Mouse (Mus musculus) right cerebral cortex, adult 2 months (tissue): ENCODE data around the gene Fgfr1op2.

Experiments
- DNase-seq, 2 experiments: peaks; one replicate each; pipeline ENCODE4 v3.0.0; 2021 to 2022; ENCODE audit warnings: low spot score in 2 of 2

Gene Fgfr1op2

DNA sequence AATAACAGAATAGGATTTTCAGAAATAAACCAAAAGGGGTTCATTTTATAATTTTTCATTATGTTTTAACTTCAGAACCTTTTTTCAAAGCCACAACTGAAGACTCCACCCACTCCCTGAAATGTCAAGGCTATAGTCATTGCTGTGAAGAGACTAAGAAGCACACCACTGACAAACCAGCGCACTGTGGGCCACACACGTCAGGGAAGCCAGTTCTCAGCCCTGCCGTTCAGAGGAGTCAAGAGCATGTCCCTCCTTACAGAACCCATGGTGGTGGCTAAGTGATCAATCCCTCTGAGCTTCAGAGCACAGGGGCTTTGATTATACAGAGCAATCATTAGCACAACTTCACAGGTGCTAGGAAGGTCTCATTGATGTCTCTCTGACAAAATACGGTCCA, 25.6 kb downstream of the Fgfr1op2 start:
- DNase-seq, result no peak

DNA sequence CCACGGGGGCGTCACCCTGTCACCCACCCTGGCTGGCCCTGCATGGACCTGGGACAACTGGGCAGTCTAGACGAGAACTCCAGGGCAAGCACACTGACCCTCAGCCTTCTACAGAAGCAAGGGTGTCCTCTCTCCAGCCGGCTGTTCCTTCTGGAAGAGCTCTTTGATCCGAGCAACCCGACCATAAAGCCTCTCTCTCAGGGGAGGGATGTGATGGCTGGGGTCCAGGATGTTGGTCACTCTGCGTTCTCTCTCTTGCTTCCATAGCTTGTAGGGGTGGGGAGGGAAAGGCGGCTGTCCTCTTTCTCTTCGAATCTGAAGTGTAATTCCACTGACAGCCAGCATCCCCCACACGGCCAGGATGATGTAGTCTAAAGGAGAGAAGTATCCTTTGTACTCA, 26.6 kb downstream of the Fgfr1op2 start:
- no peak for DNase-seq

DNA sequence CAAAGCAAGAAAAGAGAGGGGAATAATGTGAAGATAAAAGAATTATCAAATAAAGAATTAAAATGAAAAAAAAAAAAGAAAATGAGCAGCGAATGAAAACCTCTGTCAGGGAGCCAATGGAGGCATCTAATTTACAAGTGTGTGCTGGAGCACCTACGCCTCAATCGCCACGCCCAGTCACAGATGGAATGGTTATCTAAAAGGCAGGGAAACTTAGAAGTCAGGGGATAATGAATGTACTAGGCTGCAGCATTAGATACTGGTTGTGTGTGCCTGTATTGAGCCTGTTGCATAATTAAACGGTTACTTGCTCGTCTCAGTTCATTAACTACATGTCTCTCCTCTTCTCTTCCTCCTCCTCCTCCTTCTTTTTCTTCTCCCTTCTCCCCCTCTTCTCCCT, 34.4 kb downstream of the Fgfr1op2 start:
- no peak for DNase-seq

DNA sequence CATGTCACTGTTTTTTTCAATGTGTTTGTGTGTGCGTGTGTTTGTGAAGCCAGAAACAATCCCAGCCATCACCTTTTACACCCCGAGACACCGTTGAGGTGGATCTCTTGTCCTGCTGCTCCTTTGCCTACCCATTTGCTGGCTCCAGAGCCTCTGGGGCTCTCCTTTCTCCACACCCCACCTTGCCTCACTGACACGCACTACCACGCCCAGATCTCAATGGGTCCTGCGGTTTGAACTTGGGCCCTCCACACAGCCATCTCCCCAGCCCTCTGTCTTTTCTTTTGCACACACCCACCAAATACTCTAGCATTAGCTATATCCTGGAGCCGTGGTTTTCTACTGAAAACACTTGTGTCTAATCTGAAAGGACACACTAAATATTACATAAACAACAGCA, 34.9 kb downstream of the Fgfr1op2 start:
- no peak for DNase-seq

DNA sequence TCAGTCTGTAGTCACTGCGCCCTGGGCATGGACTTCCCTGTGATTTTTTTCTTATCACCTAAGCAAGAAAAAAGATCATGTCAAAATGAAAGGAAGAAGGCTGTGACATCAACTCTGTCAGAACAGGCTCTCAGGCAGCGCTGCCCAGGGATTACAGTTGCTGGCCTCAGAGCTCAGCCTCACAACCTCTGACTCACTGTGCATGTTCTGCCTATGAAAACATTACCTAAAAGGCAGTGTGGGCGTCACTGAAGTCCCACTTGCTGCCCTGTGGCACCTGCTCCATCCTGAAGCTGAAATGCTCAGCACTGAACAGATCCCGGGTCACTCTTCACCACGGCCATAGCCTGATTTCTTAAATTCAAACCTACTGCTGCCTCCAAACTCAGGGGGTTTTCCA, 35.7 kb downstream of the Fgfr1op2 start:
- no peak for DNase-seq

DNA sequence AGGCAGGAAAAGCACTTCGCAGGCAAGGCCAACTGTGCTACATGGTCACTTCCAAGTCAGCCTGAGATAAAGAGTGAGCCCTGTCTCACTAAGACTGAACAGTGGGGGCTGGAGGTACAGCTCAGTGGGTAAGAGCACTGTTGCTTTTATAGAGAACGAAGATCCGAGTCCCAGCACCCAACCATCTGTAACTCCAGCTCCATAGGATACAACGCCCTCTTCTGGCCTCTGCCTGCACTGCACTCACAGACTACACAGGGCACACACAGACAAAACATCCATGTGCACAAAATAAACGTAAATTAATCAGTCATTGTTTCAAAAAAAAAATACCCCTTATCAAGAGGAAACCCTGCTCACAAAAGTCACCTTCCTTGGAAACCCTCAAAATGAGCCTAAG, 36.9 kb downstream of the Fgfr1op2 start:
- no peak for DNase-seq

DNA sequence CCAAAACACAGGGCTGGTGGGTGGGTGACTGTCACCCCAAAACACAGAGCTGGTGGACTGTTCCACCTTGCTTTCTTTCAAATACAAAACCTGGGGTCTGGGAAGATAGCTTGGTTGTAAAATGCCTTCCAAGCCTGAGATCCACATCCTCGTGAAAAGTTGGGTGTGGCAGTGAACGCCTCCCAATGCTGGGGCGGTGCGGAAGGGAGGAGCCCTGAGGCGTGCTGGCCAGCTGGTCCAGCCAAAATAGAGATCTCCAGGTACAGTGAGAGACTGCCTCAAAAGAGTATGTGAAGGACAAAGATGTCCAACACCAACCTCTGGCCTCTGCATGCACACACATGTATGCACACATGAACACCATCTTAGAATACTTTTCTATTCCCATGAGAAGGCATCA, 37.5 kb downstream of the Fgfr1op2 start:
- DNase-seq, result no peak

DNA sequence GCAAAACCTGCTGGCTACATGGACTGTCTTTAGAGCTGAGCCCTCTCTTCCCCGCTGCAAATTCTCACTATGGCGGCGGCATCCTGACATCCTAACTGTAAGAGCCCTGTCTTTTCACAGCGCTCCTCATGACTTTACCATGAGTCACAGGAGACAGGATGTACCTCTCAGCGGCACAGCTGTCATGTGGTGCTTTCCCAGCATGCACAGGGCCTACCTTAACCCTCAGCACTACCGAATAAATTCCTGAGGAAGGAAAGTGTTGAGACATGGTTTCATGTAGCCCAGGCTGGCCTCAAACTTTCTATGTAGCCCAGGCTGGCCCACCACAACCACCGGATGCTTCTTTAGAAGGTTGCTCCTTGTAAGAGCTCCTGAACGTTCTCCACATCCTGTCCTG, 38.9 kb downstream of the Fgfr1op2 start:
- DNase-seq, result no peak

DNA sequence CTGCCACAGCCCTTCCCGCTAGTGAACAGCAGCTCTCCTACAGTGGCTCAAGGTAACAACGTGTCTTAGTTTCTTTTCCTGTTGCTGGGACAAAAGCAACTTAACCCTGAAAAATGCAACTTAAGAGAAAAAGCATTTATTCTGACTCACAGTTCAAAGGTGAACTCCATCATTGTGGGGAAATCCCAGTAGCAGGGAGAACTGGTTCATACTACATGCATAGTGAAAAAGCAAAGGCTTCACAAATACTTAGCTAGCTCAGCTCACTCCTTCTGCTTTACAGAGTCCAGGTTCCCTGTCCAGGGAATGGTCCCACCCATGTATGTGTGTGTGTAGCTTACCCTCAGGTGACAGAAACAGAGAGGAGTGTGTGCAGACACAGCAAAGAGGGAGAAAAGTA, 39.7 kb downstream of the Fgfr1op2 start:
- no peak for DNase-seq

DNA sequence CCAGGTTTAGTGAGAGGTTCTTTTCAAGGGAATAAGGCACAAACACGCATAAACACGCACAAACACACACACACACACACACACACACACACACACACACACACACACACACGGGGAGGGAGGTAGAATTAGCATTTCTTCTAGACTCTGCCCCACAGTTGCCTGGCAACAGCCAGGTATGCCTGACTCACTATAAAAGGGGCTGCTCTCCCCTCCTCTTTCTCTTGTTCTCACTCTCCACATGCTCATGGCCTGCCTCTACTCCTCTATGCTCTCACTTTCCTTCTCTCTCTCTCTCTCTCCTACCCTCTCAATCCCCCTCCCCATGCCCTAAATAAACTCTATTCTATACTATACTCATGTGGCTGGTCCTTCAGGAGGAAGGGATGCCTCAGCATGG, 51.1 kb downstream of the Fgfr1op2 start:
- DNase-seq, result no peak

DNA sequence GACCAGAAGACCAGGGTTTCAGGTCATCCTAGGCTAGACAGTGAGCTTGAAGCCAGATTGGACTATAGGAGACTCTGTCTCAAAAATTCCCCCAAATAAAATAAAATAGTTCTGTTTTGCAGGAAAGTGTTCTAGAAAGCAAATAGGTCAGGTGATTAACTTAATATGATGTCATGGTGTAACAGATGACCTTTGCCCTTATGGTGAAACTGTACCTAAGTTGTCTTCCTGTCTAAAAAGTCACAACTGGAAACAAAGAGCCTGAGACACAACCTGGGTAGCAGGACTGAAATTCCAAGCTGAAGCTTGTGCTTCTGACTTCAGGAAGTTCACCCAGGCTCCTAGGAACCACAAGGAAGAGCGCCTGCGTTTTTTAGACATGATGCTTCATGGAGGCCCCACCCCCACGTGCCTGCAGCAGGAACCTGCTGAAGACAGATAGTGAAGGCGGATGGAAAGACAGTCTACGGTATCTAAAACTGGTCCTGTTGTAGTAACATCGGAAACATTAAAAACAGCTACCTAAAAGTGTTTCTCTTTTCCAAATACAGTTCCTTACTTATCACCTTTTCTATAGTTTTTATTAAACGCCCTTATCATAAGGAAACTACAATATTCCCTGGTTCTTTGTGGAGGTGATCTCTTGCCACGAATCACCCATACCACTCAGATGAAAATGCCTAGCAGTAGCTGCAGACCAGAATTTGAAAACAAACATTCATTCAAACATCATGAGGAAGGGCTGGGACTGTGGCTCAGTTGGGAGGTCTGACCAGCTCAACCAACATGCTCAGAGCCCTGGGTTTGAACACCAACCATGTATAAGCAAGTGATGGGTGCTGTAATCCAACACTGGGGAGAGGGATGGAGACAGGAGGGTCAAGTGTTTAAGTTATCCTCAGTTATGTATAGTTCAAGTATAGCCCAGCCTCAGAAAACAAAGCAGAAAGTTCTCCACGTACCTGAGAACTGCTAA, 53.1 kb downstream of the Fgfr1op2 start:
- DNase-seq, result no peak

DNA sequence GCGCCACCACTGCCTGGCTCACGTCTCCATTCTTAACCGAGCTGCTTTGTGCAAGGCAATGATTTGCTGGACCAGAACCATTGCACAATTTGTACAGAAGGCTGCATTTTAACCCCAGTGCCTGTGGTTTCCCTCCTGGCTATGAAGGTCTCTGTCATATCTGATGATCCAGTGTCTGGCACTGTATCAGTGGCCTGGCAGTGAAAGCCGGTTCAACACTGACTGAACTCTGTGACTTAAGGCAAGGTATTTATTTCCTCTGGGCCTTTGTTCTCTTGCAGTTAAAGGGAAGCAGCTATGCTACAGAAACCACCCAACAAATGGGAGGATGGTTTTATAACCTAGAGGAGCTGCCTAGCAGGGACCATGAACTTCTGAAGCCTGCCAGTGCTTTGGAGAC, 54.0 kb downstream of the Fgfr1op2 start:
- DNase-seq, result no peak

DNA sequence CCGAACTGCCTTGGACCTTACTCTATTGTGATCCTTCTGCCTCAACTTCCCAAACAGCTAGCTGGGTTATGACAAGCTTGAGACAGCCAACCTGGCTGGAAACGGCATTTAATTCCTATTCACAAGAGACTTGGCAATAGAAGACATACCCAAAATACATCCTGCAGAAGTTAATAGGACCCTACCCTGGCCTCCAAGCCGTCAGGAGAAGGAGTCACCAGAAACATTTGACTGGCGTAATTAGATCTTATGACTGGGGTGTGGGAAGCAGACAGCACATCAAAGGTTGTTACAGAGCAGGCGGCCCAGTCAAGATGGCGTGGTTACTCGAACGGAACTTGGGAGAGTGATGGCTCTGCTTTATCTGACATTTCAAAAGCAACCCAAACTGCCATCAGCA, 54.8 kb downstream of the Fgfr1op2 start:
- no peak for DNase-seq

DNA sequence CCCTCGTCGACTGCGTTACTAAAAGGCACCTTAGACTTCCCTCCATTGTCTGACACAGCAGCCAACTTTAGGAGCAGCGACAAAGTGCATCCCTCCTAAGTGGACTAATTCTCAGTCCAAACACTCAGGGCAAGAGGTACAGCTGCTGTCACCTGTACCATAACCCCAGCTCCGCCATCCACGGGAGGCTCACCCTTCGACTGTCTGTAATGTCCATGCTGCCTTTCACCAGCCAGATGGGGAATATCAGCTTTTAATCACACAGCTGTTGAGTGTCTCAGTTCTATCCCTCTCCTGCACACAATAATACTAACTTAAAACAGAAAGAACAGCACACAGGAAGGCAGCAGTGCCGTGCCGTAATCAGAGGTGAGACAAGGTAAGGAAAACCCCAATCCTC, 55.4 kb downstream of the Fgfr1op2 start:
- DNase-seq, result no peak

DNA sequence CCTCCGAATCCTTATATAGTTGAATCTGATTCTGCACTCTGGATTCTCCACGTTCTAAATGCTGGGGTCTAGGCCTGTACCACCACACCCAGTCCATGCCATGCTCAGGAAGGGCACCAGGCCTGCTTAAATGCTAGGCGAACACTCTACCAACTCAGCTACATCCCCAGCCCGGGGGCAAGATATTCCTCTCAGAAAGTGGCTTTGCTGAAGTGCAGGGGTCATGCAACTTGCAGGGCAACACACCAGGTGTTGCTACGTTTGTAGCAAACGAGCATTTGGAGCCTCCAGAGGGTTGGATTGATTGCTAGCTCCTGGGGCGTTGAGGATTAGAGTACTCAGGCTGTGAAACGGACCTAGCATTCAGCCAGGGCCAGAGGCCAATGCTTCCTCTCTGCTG, 56.1 kb downstream of the Fgfr1op2 start:
- no peak for DNase-seq

DNA sequence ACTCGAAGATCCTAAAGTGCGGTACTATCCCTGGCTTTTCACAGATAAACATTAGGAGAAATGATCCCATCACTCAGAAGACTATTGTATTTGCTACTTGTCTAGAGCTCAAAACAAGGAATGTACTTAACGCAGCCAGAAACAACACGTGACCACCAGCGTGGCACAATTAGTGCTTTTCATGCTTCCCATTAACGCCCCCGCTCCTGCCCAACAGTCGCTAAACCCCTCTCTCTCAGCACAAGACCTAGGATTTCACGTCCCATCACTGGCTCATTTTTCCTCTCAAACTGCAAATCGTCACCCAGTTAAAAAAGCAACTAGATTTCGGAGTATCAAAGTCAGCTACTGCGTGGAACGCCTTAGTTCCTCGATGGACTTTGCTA, 56.6 kb downstream of the Fgfr1op2 start:
- peak; percentile 25 to 45 for DNase-seq

DNA sequence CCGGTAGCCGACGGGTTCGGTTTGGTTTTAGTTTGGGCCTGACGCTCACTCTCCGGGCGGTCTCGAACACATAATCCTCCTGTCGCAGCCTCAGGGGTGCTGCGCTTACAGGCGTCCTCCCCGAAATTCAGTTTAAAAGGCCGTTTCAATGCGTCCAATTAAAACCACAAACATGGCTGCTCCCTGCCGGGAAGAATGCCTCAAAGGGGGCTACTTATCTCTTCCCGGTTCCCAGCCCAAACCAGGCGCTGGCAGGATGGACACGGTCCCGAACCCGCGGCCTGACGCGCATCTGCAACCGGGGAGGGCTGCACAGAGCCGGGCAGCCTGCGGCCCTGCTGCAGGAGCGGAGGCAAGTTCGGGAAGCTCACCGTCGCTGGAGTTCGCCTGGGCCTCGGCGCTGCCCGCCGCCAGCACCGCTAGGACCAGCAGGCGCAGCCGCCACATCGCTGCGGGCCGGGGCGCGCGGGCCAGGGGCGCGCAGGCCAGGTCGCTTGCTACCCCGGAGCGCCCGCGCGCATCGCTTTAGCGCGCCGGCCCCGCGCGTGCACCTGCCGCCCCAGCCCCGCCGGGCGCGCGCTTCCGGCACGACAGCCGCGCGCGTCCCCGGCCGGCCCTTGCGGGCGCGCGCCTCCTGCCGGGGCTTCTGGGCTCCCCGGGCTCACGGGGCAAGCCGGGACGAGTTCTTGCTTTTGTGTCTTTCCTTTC, 57.2 kb downstream of the Fgfr1op2 start:
- DNase-seq, result peak; percentile 34 to 70

DNA sequence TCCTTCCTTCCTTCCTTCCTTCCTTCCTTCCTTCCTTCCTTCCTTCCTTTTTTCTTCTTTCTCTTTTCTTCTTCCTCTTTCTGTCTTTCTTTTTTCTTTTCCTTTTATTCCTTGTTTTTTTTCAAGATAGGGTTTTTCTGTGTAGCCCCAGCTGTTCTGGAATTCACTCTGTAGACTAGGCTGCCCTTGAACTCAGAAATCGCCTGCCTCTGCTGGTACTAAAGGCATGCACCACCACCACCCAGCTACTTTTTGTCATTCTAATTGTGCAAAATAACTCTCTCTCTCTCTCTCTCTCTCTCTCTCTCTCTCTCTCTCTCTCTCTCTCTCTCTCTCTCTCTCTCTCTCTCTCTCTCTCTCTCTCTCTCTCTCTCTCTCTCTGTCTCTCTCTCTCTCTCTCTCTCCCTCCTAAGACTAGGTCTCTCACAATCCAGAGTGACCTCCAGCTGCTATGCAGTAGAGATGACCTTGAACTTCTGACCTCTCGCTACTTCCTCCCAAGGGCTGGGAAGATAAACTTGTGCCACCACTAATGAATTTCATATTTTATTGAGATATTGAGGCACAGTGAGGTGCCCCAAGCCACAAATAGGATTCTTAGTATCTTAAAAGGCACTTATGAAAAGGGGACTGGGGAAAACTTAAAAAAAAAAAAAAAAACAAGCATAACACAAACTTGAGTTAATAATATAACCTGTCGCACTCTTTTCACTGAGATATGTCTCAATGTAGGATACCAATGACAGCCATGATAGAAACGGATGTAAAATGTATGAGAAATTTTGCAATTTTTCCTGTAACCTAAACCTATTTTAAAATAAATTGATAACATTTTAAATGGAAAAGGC, 58.0 kb downstream of the Fgfr1op2 start:
- no peak for DNase-seq

DNA sequence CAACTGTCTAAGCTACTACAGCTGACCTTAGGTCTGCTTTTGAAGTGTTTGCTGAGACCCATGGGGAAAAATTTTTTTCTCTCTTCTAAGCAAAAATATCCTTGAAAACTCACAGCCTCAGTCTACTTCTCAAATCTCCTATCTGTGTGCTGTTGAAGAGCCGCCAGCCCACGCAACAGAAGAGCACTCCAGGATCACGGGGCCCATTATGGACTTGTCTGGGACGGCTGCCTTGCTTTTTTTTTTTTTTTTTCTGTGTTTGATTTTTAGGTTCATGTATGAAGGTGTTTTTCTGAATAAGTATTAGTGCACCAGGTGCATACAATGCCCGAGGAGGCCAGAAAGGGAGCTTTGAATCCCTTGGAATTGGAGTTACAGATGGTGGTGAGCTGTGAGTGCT, 59.5 kb downstream of the Fgfr1op2 start:
- DNase-seq, result no peak

DNA sequence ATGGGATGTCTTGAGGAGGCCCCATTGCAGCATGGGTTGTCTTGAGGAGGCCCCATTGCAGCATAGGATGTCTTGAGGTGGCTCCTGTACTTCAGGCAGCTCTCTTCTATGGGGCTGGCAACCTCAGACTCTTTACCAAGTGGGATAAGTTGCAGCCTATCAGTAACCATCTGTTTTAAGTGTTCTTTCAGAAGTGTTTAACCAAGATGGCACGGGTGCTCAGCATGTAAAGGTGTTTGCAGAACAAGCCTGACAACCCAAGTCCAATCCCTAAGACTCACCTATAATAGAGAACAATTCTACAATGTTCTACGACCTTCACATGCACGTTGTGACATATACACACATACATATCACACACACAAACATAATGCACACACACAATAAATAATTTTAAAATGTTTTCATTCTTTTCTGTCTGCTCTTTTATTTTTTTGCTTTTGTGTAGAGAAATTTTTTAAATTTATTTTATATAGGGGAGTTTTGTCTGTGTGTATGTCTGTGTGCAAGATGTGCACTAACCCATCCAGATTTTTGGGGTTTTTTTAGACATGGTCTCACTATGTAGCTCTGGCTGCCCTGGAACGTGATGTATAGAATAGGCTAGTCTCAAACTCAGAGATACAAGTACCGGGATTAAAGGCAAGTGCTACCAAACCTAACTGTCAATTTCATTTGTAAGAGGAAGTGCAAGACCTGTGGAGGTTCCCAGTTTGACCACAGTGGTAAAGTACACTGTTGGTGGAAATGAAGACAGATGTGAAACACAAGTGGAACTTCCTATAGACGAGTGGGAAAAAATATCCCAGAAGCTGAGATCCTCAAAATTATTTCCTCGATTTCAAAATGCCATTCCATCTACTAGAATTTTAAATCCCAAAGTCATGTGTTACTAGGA, 63.3 kb downstream of the Fgfr1op2 start:
- no peak for DNase-seq

DNA sequence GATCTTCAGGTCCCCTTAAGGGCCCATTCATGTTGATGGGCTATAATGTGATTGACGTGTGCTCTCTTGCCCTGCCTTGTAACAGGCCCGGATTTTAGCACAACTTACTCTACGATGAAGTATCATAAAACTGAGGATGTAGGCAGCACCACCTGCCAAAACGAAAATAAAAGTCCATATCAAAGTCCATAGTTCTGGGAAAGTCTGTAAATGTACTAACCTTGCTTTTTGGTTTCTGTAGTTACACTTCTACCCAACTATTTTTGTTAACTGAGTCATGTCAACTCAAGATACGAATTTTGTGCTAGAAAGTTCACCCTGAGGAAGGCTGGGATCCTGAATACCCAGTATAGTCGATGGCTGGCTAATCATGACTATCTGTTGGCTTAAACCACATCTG, 64.0 kb downstream of the Fgfr1op2 start:
- no peak for DNase-seq
